In the genomic region with DNA sequence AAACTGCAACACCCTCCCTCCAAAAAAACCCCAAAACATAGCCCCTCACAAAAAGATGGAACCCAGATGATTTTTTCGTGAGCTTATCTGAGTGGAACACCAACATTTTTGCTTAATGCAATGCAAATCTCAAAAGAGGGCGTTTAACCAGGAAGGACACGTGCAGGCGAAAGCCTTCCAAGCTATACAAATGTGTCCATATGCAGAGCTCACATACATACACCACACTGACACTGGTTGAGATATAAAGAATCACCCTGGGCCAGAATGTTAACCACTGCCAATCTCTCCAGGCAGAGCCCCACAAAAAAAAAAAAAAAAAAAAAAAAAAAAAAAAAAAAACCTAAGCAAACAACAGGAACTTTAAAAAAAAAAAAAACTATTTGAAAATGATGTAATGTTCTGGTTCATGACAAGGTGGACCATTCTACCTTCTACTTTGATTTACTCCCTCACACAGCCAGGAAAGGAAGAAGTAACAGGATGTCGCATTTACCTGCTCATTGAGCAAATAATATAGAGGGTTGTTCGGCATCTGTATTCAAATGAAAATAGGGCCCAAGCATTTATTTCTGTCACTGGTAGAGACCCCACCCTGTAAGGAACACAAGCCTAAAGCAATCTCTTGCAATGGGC, we compare ENCODE assay signal across 35 mouse cellular contexts.
DNase-seq lines count a peak whose midpoint lies in the region; ATAC-seq and TF ChIP-seq lines count a peak whose summit lies in the region.
"Had no signal": no experiment of that assay in that cellular context is flagged by ENCODE, and none has a peak within 500 bp of the region (broad histone marks: within the 10 kb centered on the region; RNA-seq: fewer than 3 reads in every experiment).

No protein-coding gene starts in this region.

- 84% methylated on average over 6 of the region's 6 CpGs for WGBS in lung, postnatal 0 days

- H3K4me1 ChIP-seq in lung, postnatal 0 days (ENCODE audit: insufficient read depth, low read depth, low read length): no peaks in the 10 kb centered on the region

- no peaks in the 10 kb centered on the region for H3K27me3 ChIP-seq in lung, postnatal 0 days (replicated peaks; ENCODE audit: insufficient read depth, low read length)
- H3K27me3 ChIP-seq: forebrain, embryonic 13.5 days; heart, embryonic 15.5 days; limb, embryonic 15.5 days; liver, embryonic 15.5 days; midbrain, embryonic 13.5 days; neural tube, embryonic 15.5 days had no signal

- H3K4me3 ChIP-seq in lung, postnatal 0 days (ENCODE audit: low read depth, low read length): no peak overlapping the region
- H3K4me3 ChIP-seq: forebrain, embryonic 13.5 days; heart, embryonic 10.5 days; heart, embryonic 15.5 days; left cerebral cortex, adult 2 months; limb, embryonic 10.5 days; limb, embryonic 15.5 days; liver, embryonic 15.5 days; megakaryocyte, embryonic 14.5 days; midbrain, embryonic 13.5 days; neural tube, embryonic 15.5 days had no signal

- no peak overlapping the region for H3K9ac ChIP-seq in lung, postnatal 0 days (replicated peaks; ENCODE audit: low read depth)
- H3K9ac ChIP-seq: forebrain, embryonic 13.5 days; heart, embryonic 15.5 days; limb, embryonic 15.5 days; liver, embryonic 15.5 days; lung, embryonic 14.5 days; midbrain, embryonic 13.5 days; neural tube, embryonic 15.5 days had no signal

- TF ChIP-seq EP300 in lung, postnatal 0 days (IDR thresholded peaks at IDR 0.05): no peak

- DNase-seq in lung, postnatal 0 days (ENCODE audit: low spot score): peak; percentile 24
- DNase-seq in lung, postnatal 14 days: no peak
- peak; percentile 59 for DNase-seq in CD4-positive, CD25-positive, alpha-beta regulatory T cell, adult 2 months (ENCODE audit: low read depth, low spot score)
- DNase-seq in T-cell, adult 2 months (ENCODE audit: low spot score): peak; percentile 29
- no peak for DNase-seq in right cerebral cortex, adult 18-20 months
- no peak for DNase-seq in right cerebral cortex, adult 2 months (ENCODE audit: low spot score in 2 of 2)
- no peak for DNase-seq in layer of hippocampus, adult 9-10 months (ENCODE audit: low spot score)
- DNase-seq: adrenal gland, adult 2 months; adrenal gland, postnatal 36 days; cerebellum, adult 18-20 months; cerebellum, postnatal 14 days; gastrocnemius, postnatal 25 days; heart, adult 11 months; kidney, adult 8-10 months; kidney, postnatal 10 days; layer of hippocampus, adult 9-11 months; lung, embryonic 14.5 days; lung, postnatal 36 days; retina, postnatal 1 day; spleen, adult 18-20 months; thymus, postnatal 25 days had no signal

- no peak overlapping the region for H3K4me2 ChIP-seq in lung, postnatal 0 days (replicated peaks; ENCODE audit: low read depth, low read length)
- H3K4me2 ChIP-seq: forebrain, embryonic 13.5 days; heart, embryonic 15.5 days; limb, embryonic 15.5 days; liver, embryonic 15.5 days; lung, embryonic 14.5 days; midbrain, embryonic 13.5 days; neural tube, embryonic 15.5 days had no signal

- ATAC-seq in lung, postnatal 0 days: no peak
- peak; percentile 88 for ATAC-seq in megakaryocyte-erythroid progenitor cell, adult 5-6 weeks (replicated peaks; ENCODE audit: low FRiP score, low TSS enrichment, poor library complexity, severe bottlenecking)
- ATAC-seq: activated CD4-positive, CD25-positive, alpha-beta regulatory T cell, adult 4 months; forebrain, embryonic 13.5 days; hindbrain, embryonic 16.5 days; intestine, embryonic 16.5 days; midbrain, embryonic 13.5 days had no signal

- H3K9me3 ChIP-seq in lung, postnatal 0 days (ENCODE audit: low read length): no peaks in the 10 kb centered on the region
- H3K9me3 ChIP-seq: forebrain, embryonic 13.5 days; heart, embryonic 10.5 days; heart, embryonic 15.5 days; limb, embryonic 10.5 days; limb, embryonic 15.5 days; liver, embryonic 15.5 days; megakaryocyte, embryonic 14.5 days; midbrain, embryonic 13.5 days; neural tube, embryonic 15.5 days had no signal

- H3K36me3 ChIP-seq in lung, postnatal 0 days (ENCODE audit: insufficient read depth, low read length): no peaks in the 10 kb centered on the region
- H3K36me3 ChIP-seq: heart, embryonic 10.5 days; heart, embryonic 15.5 days; limb, embryonic 10.5 days; limb, embryonic 15.5 days; midbrain, embryonic 13.5 days; neural tube, embryonic 15.5 days had no signal

- TF ChIP-seq CTCF in lung, postnatal 0 days (IDR thresholded peaks at IDR 0.05): no peak

- H3K27ac ChIP-seq in lung, postnatal 0 days (ENCODE audit: low read length): no peak overlapping the region
- H3K27ac ChIP-seq: forebrain, embryonic 13.5 days; heart, embryonic 10.5 days; heart, embryonic 15.5 days; left cerebral cortex, adult 2 months; limb, embryonic 10.5 days; limb, embryonic 15.5 days; liver, embryonic 15.5 days; midbrain, embryonic 13.5 days; neural tube, embryonic 15.5 days had no signal

Comparison
In these comparisons a context has a peak if more than half of its experiments do, and no peak if none do; other contexts are left out.
1. DNase-seq: peak in lung, postnatal 0 days (single experiment), CD4-positive, CD25-positive, alpha-beta regulatory T cell, adult 2 months (single experiment) and T-cell, adult 2 months (single experiment); none in lung, postnatal 14 days (single experiment), right cerebral cortex, adult 18-20 months (single experiment), right cerebral cortex, adult 2 months (0 of 2) and layer of hippocampus, adult 9-10 months (single experiment).